Mouse (Mus musculus) hindbrain, postnatal 0 days (tissue): ENCODE data around the gene Cdk4. TPM values are rescaled to one million over a fixed set of nuclear protein-coding genes. Genes with fewer than 3 reads are reported as not detected.
"Not testable (repeated sequence)": the region's sequence is repeated elsewhere in the genome, so short reads cannot be mapped to it uniquely, and the experiment has no call there.

Source experiments
- ATAC-seq: fragments of 200-750 bp; cut with Nextera tagmentation; 2 replicates; pipeline ENCODE4 v1.8.0; 2017; ENCODE audit warnings: mild to moderate bottlenecking, moderate TSS enrichment, moderate library complexity
- DNase-seq: peaks from one replicate; pipeline ENCODE4 v3.0.0-alpha.2; 2015; ENCODE audit warnings: low spot score
- H3K27ac ChIP-seq: fragments of 300-500 bp; sonication (generic); 2 replicates; pipeline ENCODE4 v1.5.1; 2014; ENCODE audit warnings: mild to moderate bottlenecking
- H3K27me3 ChIP-seq: fragments of 300-500 bp; sonication (generic); 2 replicates; pipeline ENCODE4 v1.6.1; 2014; ENCODE audit warnings: low read length, mixed read lengths; ENCODE audit not compliant: insufficient read depth
- H3K36me3 ChIP-seq: fragments of 300-500 bp; sonication (generic); 2 replicates; pipeline ENCODE4 v1.6.1; 2014; ENCODE audit warnings: low read length, mixed read lengths; ENCODE audit not compliant: insufficient read depth
- H3K4me1 ChIP-seq: fragments of 300-500 bp; sonication (generic); 2 replicates; pipeline ENCODE4 v1.6.1; 2014; ENCODE audit warnings: antibody characterized with exemption, low read length, mixed read lengths; ENCODE audit not compliant: insufficient read depth
- H3K4me2 ChIP-seq: fragments of 300-500 bp; sonication (generic); 2 replicates; pipeline ENCODE4 v1.6.1; 2014; ENCODE audit warnings: low read depth, mild to moderate bottlenecking, low read length, moderate library complexity, mixed read lengths
- H3K4me3 ChIP-seq: fragments of 300-500 bp; sonication (generic); 2 replicates; pipeline ENCODE4 v1.5.1; 2014; ENCODE audit warnings: low read length
- H3K9ac ChIP-seq: fragments of 300-500 bp; sonication (generic); replicated peaks from 2 replicates; pipeline ENCODE4 v1.6.1; 2014; ENCODE audit warnings: mild to moderate bottlenecking, low read length, moderate library complexity, mixed read lengths
- H3K9me3 ChIP-seq: fragments of 300-500 bp; sonication (generic); 2 replicates; pipeline ENCODE4 v1.6.1; 2016; ENCODE audit warnings: low read length, mixed read lengths
- CTCF ChIP-seq: IDR thresholded peaks from 2 replicates; pipeline ENCODE4 v1.5.1; 2016; ENCODE audit warnings: antibody characterized with exemption, control low read depth, low read depth
- WGBS: fragments of 180-500 bp; shearing (Covaris S2); extraction: QIAGEN DNeasy Blood & Tissue Kit; methylation state at CpG from one replicate; pipeline ENCODE4 v1.1.7; 2014; 5-methylcytosine and 5-hydroxymethylcytosine counted together
- polyA plus RNA-seq: library from polyadenylated mRNA; unstranded; fragments of >200 nt; fragmentation: Nextera tagmentation; extraction: Ambion mirVana; gene quantifications from 2 replicates; pipeline ENCODE4 v1.2.1, GENCODE M21; 2015
- total RNA-seq: library from RNA; depleted of rRNA; stranded (reverse); fragments of >200 nt; gene quantifications from 2 replicates; pipeline ENCODE4 v1.2.3, GENCODE M21; 2014

Gene Cdk4
- total and polyA plus RNA-seq, 2 experiments from 2014 or later = 519 to 524 TPM

- Histone ChIP-seq H3K27me3 (no peaks in the 10 kb centered on the region), H3K4me1 (peaks cover 18% of the 10 kb centered on the region; the same call in 1 of the 2 replicates), H3K36me3 (peaks cover 36% of the 10 kb centered on the region), H3K9me3 (no peaks in the 10 kb centered on the region), H3K4me3 (no peak overlapping the region), H3K4me2 (no peak overlapping the region), H3K27ac (no peak overlapping the region), H3K9ac (no peak overlapping the region)
- DNase-seq (no peak), ATAC-seq (no peak)
- no peak for TF ChIP-seq CTCF
- WGBS = 85% methylated on average over 14 of the region's 14 CpGs
Measured at GRCm38 (mm10) chr10:127066519-127067018, 3.2 kb downstream of the Cdk4 start.

DNA sequence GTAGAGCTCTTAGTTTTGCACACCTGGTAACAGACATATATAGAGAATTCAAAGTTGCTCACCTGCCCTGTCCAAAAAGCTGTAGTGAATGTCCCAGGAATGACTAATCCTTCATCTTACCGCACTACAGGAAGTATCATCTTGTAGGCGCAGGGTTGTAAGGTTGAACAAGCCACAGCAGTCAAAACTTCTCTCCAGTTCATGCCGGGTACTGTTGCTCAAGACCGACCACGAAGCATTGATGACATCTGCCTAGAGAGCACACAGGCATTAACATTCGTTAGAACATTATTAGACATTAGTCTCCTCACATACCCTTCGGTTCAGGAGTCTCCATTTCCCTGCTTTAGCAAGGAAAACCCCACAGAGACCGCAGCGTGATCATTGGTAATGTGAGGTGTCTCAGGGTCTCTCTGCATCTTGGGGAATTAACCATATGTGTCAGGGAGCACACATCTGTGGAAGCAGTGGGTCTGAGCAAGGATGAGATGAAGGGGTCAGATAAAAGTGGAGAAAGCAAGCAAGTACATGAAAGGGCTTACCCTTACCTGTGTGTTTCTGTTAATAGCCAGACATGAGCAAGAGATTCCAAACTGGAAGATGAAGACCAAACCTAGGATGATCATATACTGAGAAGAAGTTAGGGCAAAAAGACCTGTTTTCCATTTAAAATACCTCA is 5.2 kb downstream of the Cdk4 start:
- Histone ChIP-seq H3K4me2 (peak overlapping the region; percentile 96), H3K9ac (0 out of 2 replicates have a peak overlapping the region, but pooled peaks have one; percentile 66), H3K27ac (peak overlapping the region; percentile 89; the same call in 1 of the 2 replicates), H3K9me3 (no peaks in the 10 kb centered on the region), H3K36me3 (peaks cover 36% of the 10 kb centered on the region), H3K4me3 (no peak overlapping the region), H3K4me1 (peaks cover 17% of the 10 kb centered on the region; the same call in 1 of the 2 replicates), H3K27me3 (no peaks in the 10 kb centered on the region)
- no peak for ATAC-seq
- WGBS = 79% methylated on average over 9 of the region's 9 CpGs
- TF ChIP-seq CTCF = no peak
- no peak for DNase-seq

DNA sequence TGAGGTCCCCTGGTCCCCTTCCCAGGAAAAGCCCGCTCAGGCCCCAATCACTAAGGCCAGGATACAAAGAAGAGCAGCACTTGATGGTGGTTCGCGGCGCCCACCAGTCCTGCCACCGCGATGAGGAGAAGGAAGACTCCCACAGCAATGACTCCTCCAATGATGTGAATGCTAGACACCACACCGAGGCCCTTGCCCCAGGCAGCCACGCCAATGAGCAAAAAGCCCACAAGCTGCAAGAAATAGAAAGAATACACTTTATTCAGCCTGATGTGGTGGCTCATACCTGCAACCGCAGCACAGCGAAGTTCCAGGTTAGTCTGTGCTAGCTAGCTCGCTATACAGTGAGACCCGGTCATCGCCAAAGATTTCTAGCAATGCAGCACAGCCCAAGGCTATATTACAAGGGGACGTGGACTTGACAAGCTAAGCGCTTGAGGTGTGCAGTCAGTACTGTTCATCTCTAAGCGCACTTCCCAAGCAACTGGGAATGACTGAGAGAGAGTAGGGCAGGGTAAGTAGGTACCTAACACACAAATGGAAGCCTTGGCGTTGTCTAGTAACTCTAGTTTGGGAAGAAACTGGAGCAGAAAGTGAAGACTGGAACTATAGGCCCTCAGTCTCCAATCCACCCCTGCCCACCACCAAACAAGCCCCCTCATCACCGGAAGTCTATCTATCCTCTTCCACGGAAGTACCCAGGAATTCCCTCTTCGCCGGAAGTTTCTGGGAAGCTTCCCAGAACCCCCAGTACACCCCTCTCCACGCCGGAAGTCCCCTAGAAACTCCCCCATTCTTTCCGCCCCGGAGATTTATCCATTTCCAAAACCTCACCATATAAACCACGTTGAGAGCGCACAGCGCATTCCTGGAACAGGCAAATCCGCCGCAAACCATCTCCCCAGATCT is 6.2 kb downstream of the Cdk4 start:
- Histone ChIP-seq H3K9ac (peak overlapping the region; percentile 66), H3K4me2 (peak overlapping the region; percentile 96), H3K4me1 (peaks cover 14% of the 10 kb centered on the region; the same call in 1 of the 2 replicates), H3K27ac (peak overlapping the region; percentile 89), H3K27me3 (no peaks in the 10 kb centered on the region), H3K4me3 (peak overlapping the region; percentile 54), H3K9me3 (no peaks in the 10 kb centered on the region), H3K36me3 (peaks cover 36% of the 10 kb centered on the region)
- DNase-seq = peak; percentile 88
- 8% methylated on average over 30 of the region's 30 CpGs for WGBS
- peak; percentile 86 for ATAC-seq
- no peak for TF ChIP-seq CTCF

GRCm38 (mm10) chr10:127070190-127071121 is 7.1 kb downstream of the Cdk4 start, which contains the start of gene Tspan31:
Tspan31 (minus strand) TSS chr10:127070264.
- H3K4me3 ChIP-seq = peak within 1 kb of the TSS; percentile 54
- peaks cover 28% of the 10 kb centered on the region for H3K36me3 ChIP-seq
- H3K4me2 ChIP-seq = peak within 1 kb of the TSS; percentile 96
- WGBS = 2% methylated on average over 36 of the region's 36 CpGs
- H3K9me3 ChIP-seq = no peaks in the 10 kb centered on the region
- ATAC-seq (peak; percentile 94), DNase-seq (peak; percentile 98)
- peak within 1 kb of the TSS; percentile 89 for H3K27ac ChIP-seq
- TF ChIP-seq CTCF = no peak
- no peaks in the 10 kb centered on the region for H3K27me3 ChIP-seq
- 0 out of 2 replicates have a peak, but pooled peaks cover 9% of the 10 kb centered on the region for H3K4me1 ChIP-seq
- H3K9ac ChIP-seq = peak within 1 kb of the TSS; percentile 66

DNA sequence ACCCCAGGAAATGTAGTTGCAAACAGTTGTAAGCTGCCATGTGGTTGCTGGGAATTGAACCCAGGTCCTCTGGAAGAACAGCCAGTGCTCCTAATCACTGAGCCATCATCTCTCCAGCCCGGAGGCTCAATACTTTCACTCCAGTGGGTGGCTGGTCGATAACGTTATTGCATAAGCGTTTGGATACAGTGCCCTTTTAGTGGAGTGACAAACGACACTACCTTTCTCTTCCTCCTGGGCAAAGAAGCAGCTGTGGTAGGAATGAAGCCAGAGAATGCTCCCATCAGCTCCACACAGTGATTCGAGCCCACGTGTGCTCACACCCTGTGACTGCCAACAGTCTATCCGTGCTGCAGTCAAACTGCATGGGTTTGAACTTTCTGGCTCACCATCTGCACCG is 7.9 kb downstream of the Cdk4 start:
- H3K36me3 ChIP-seq = peaks cover 20% of the 10 kb centered on the region
- no peak for TF ChIP-seq CTCF
- peak overlapping the region; percentile 54 for H3K4me3 ChIP-seq
- H3K27ac ChIP-seq = peak overlapping the region; percentile 89
- no peaks in the 10 kb centered on the region for H3K9me3 ChIP-seq
- peak overlapping the region; percentile 66 for H3K9ac ChIP-seq
- no peak for ATAC-seq
- WGBS = 72% methylated on average over 9 of the region's 9 CpGs
- peak overlapping the region; percentile 96 for H3K4me2 ChIP-seq
- H3K27me3 ChIP-seq = no peaks in the 10 kb centered on the region
- no peak for DNase-seq
- 0 out of 2 replicates have a peak, but pooled peaks cover 9% of the 10 kb centered on the region for H3K4me1 ChIP-seq

GRCm38 (mm10) chr10:127072270-127072669 is 8.9 kb downstream of the Cdk4 start:
- 80% methylated on average over 4 of the region's 4 CpGs for WGBS
- ATAC-seq, H3K27me3 ChIP-seq, H3K4me2 ChIP-seq, H3K9me3 ChIP-seq, H3K4me3 ChIP-seq, H3K4me1 ChIP-seq, H3K27ac ChIP-seq, DNase-seq, H3K36me3 ChIP-seq, H3K9ac ChIP-seq: not testable (repeated sequence)
- peak; percentile 27; the same call in 1 of the 2 replicates for TF ChIP-seq CTCF

- not testable (repeated sequence) for H3K27me3 ChIP-seq, H3K4me1 ChIP-seq, H3K9ac ChIP-seq, H3K4me2 ChIP-seq, H3K27ac ChIP-seq, H3K9me3 ChIP-seq, DNase-seq, ATAC-seq, H3K4me3 ChIP-seq, H3K36me3 ChIP-seq
- 67% methylated on average over 2 of the region's 2 CpGs for WGBS
Measured at GRCm38 (mm10) chr10:127072969-127073368, 9.6 kb downstream of the Cdk4 start.
